Mouse (Mus musculus): ENCODE measurements at regions not wholly inside any gene's neighbourhood (a gene's known extent, or its start where the extent isn't known, plus 50 kb on each side); places are given as distances from the start of the nearest gene placed in this dataset.
A peak's percentile ranks its signal among the peaks of the same experiment; 100 is the strongest.

DNA sequence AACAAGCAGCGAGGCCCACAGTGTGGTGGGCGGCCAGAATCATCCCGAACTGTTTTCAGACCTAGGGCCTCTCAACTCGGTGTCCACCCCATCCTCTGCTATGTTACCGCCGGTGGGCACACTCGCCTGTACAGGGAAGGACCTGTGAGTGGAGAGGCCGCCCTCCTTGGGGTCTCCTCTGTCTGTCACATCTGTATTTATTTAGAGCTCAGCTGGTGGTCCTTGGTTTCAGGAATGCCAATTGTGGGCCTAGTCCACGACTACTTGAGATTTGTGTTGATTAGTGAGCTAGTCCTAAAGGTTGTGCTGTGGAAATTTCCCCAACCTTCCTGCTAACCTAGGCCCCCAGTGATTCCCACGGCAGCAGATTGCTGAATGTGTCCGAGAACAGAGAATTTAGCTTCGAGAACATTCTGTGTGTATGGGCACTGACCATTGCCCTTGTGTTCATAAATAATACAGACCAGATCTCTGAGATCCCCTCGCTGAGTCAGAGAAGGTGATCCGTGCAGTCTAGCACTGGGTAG, 113.1 kb upstream of the Six2 start:
- WGBS: 69% methylated on average over 14 of the region's 14 CpGs
- H3K4me3 ChIP-seq: no peak overlapping the region

DNA sequence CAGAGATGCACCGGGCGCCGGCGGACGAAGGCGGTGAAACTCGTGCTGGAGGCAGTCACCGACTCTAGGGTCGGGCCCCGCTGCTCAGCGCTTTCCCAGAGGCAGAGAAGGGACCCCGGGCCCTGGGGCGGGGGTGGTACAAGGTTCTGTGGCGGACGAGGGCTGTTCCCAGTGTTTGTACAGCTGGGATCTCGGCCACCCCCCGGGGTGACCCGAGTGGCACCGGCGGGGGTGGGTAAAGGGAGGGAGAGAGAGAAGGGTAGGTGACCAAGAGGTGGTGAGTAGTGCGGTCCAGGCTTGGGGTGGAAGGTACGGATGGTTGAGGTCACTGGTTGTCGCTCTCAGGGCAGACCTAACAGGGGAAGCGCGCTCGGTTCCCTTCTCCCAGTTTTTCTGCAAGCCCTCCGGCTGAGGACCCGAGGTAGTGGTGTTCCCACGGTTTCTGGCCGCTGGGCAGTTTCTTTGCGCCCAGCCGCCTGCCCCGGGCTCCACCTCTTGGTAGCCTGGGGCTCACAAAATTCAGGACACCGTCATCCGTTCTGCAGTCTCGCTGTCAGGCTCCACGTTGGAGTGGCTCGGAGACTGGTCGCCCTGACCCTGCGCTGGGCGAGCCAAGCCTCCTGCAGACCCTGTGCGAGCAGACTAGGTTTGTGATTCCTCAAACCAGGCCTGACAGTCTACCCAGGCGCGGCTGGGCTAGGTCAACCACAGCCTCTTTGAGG, 112.4 kb upstream of the Six2 start:
- intact Hi-C loops (cut with DNase I): no loop called here
- Histone ChIP-seq H3K36me3 (ENCODE audit: control insufficient read depth, insufficient read depth, low read length) (no peaks in the 10 kb centered on the region), H3K27ac (no peak overlapping the region), H3K79me2 (replicated peaks; ENCODE audit: control insufficient read depth, insufficient read depth, low read length) (no peaks in the 10 kb centered on the region), H3K9ac (ENCODE audit: low read depth, low read length) (no peak overlapping the region), H3K27me3 (ENCODE audit: control insufficient read depth, insufficient read depth, low read length) (peaks cover 17% of the 10 kb centered on the region), H3K4me1 (ENCODE audit: control insufficient read depth, insufficient read depth, low read length) (peaks cover 4% of the 10 kb centered on the region), H3K4me3 (no peak overlapping the region)
- WGBS: 19% methylated on average over 44 of the region's 44 CpGs
- TF ChIP-seq POLR2A (IDR thresholded peaks at IDR 0.05; ENCODE audit: insufficient read depth, low read depth, low read length) (no peak), EP300 (IDR thresholded peaks at IDR 0.05; ENCODE audit: insufficient read depth, low read depth, low read length) (no peak)
- no peak for DNase-seq

More for the DNA sequence above, 113.1 kb upstream of the Six2 start:
- Histone ChIP-seq H3K9ac (ENCODE audit: low read depth, low read length) (no peak overlapping the region), H3K4me1 (ENCODE audit: control insufficient read depth, insufficient read depth, low read length) (peaks cover 4% of the 10 kb centered on the region), H3K27me3 (ENCODE audit: control insufficient read depth, insufficient read depth, low read length) (peaks cover 17% of the 10 kb centered on the region), H3K36me3 (ENCODE audit: control insufficient read depth, insufficient read depth, low read length) (no peaks in the 10 kb centered on the region), H3K79me2 (replicated peaks; ENCODE audit: control insufficient read depth, insufficient read depth, low read length) (no peaks in the 10 kb centered on the region), H3K27ac (no peak overlapping the region)
- no peak for DNase-seq
- TF ChIP-seq CTCF (IDR thresholded peaks at IDR 0.05): no peak
- no peak for TF ChIP-seq EP300 (IDR thresholded peaks at IDR 0.05; ENCODE audit: insufficient read depth, low read depth, low read length)
- intact Hi-C loops (cut with DNase I): no loop called here

DNA sequence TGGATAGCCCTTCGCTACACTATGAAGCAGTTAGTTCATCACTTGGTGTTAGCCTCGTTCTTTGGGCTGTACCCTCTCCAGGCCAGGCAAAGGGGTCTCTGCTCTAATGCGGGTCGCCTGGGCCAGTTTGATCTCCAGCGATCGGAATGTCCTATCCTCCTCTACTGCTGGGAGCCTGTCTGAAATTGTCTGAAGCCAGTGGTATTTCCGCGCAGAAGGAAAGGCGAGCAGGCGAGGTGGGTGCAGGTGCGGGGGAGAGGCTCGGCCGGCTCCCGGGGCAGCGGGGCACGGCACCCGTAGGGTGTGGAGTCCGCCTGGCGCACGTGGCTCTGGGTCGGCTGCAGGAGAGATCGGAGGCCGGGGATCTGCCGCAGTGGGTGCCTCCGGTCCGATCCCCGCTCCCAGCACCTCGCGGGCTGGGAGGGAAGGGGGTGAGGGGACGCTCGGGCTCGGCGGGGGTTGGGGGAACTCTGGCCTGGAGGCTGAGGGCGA, 111.8 kb upstream of the Six2 start:
- no peak overlapping the region for H3K9ac ChIP-seq (ENCODE audit: low read depth, low read length)
- no peaks in the 10 kb centered on the region for H3K36me3 ChIP-seq (ENCODE audit: control insufficient read depth, insufficient read depth, low read length)
- H3K4me3 ChIP-seq: peak overlapping the region; percentile 12; the same call in 1 of the 2 replicates
- peaks cover 4% of the 10 kb centered on the region for H3K4me1 ChIP-seq (ENCODE audit: control insufficient read depth, insufficient read depth, low read length)
- WGBS: 2% methylated on average over 34 of the region's 34 CpGs
- no peak for TF ChIP-seq CTCF (IDR thresholded peaks at IDR 0.05)
- no peak for TF ChIP-seq POLR2A (IDR thresholded peaks at IDR 0.05; ENCODE audit: insufficient read depth, low read depth, low read length)
- no peak for TF ChIP-seq EP300 (IDR thresholded peaks at IDR 0.05; ENCODE audit: insufficient read depth, low read depth, low read length)
- intact Hi-C loops (cut with DNase I): no loop called here
- H3K79me2 ChIP-seq (replicated peaks; ENCODE audit: control insufficient read depth, insufficient read depth, low read length): no peaks in the 10 kb centered on the region
- no peak overlapping the region for H3K27ac ChIP-seq
- peaks cover 17% of the 10 kb centered on the region for H3K27me3 ChIP-seq (ENCODE audit: control insufficient read depth, insufficient read depth, low read length)
- no peak for DNase-seq

DNA sequence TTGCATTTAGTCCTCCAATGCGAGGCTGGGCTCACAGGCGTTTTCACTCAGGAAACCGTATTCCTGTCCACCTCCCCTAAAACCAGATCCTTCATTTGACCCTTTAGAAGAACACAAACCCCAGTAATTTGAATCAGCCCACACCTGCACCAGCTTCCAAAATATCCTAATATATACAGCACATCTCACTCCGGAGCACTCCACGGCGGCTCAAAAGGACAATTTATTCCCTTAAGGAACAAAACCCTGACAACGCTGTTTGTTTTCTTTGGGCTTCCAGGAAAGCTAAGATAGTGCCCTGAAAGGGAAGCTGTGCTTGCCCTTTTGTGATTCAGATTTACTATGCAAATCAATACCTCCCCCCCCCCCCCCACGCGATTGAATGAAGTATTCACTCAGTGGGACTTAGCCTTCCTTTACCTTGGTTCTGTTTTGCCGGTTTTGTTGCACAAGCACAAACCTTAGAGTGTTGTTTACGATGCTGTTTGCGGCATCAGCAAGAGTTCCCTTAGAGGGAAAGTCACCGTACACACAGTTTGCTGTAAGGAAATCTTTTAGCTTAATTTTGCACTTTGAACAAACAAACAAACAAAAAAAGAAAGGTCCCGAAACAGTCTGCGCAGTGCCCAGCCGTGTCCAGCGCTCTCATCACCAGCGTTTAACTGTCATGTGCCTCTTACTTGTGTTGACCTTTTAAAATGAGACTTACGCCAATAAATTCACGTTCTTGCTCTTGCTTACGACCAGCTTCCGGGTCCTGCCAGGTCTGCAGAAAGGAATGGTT, 111.2 kb upstream of the Six2 start:
- intact Hi-C loops (cut with DNase I): no loop called here
- Histone ChIP-seq H3K36me3 (ENCODE audit: control insufficient read depth, insufficient read depth, low read length) (no peaks in the 10 kb centered on the region), H3K4me3 (no peak overlapping the region), H3K4me1 (ENCODE audit: control insufficient read depth, insufficient read depth, low read length) (peaks cover 4% of the 10 kb centered on the region), H3K27me3 (ENCODE audit: control insufficient read depth, insufficient read depth, low read length) (peaks cover 17% of the 10 kb centered on the region), H3K9ac (ENCODE audit: low read depth, low read length) (no peak overlapping the region), H3K79me2 (replicated peaks; ENCODE audit: control insufficient read depth, insufficient read depth, low read length) (no peaks in the 10 kb centered on the region), H3K27ac (no peak overlapping the region)
- TF ChIP-seq EP300 (IDR thresholded peaks at IDR 0.05; ENCODE audit: insufficient read depth, low read depth, low read length): no peak
- TF ChIP-seq POLR2A (IDR thresholded peaks at IDR 0.05; ENCODE audit: insufficient read depth, low read depth, low read length): no peak
- no peak for TF ChIP-seq CTCF (IDR thresholded peaks at IDR 0.05)
- no peak for DNase-seq
- WGBS: 3% methylated on average over 22 of the region's 22 CpGs

DNA sequence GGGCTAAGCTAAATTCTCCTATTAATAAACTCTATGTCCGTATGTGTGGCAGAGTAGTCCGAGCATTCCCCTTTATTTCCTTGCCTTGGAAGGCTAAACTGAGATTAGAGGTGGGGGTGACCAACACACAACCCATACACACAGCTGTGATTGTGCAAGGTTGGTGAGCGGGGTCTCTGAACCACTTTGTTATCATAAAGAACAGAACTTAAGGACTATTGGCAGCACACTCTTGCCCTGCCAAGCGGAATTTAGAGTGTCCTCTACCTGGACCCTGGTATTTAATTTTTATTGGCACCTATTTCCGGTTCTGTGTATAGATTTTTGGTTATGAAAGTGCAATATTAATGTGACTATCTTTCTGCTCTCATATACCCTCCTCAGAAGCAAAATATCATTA, 109.7 kb upstream of the Six2 start:
- peaks cover 4% of the 10 kb centered on the region for H3K4me1 ChIP-seq (ENCODE audit: control insufficient read depth, insufficient read depth, low read length)
- no peaks in the 10 kb centered on the region for H3K36me3 ChIP-seq (ENCODE audit: control insufficient read depth, insufficient read depth, low read length)
- no peak overlapping the region for H3K27ac ChIP-seq
- intact Hi-C loops (cut with DNase I): no loop called here
- 80% methylated on average over 5 of the region's 5 CpGs for WGBS
- no peaks in the 10 kb centered on the region for H3K79me2 ChIP-seq (replicated peaks; ENCODE audit: control insufficient read depth, insufficient read depth, low read length)
- no peak overlapping the region for H3K4me3 ChIP-seq
- no peak for DNase-seq
- no peak for TF ChIP-seq EP300 (IDR thresholded peaks at IDR 0.05; ENCODE audit: insufficient read depth, low read depth, low read length)
- no peak for TF ChIP-seq CTCF (IDR thresholded peaks at IDR 0.05)
- TF ChIP-seq POLR2A (IDR thresholded peaks at IDR 0.05; ENCODE audit: insufficient read depth, low read depth, low read length): no peak
- no peak overlapping the region for H3K9ac ChIP-seq (ENCODE audit: low read depth, low read length)
- peaks cover 17% of the 10 kb centered on the region for H3K27me3 ChIP-seq (ENCODE audit: control insufficient read depth, insufficient read depth, low read length)

DNA sequence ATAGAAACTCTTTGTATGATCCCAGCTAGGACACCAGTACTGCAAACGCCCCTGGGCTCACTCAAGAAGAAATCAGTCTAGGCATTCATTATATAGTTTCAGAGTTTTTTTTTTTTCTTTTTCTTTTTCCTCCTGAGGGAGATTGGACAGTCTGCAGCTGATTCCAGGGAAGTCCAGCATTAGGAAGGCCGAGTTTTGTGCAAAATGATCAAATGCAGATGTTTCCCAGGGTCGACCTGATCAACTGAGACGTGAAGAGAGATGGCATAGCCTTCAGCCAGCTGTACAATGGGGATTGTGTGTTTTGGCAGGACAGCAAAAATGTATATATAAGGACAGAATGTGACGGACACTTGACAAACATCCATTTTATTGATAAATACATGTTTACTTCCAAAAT, 107.7 kb upstream of the Six2 start:
- H3K27ac ChIP-seq: no peak overlapping the region
- no peak overlapping the region for H3K4me3 ChIP-seq
- H3K79me2 ChIP-seq (replicated peaks; ENCODE audit: control insufficient read depth, insufficient read depth, low read length): no peaks in the 10 kb centered on the region
- no peak for DNase-seq
- no peak for TF ChIP-seq CTCF (IDR thresholded peaks at IDR 0.05)
- no peak for TF ChIP-seq POLR2A (IDR thresholded peaks at IDR 0.05; ENCODE audit: insufficient read depth, low read depth, low read length)
- TF ChIP-seq EP300 (IDR thresholded peaks at IDR 0.05; ENCODE audit: insufficient read depth, low read depth, low read length): no peak
- intact Hi-C loops (cut with DNase I): no loop called here
- peaks cover 4% of the 10 kb centered on the region for H3K4me1 ChIP-seq (ENCODE audit: control insufficient read depth, insufficient read depth, low read length)
- H3K36me3 ChIP-seq (ENCODE audit: control insufficient read depth, insufficient read depth, low read length): no peaks in the 10 kb centered on the region
- H3K9ac ChIP-seq (ENCODE audit: low read depth, low read length): no peak overlapping the region
- peaks cover 16% of the 10 kb centered on the region for H3K27me3 ChIP-seq (ENCODE audit: control insufficient read depth, insufficient read depth, low read length)
- 37% methylated on average over 5 of the region's 5 CpGs for WGBS
